ENCODE assay signal across 22 mouse cellular contexts in genomic region chr7:104581429-104581828, GRCm38 (mm10). TPM values are rescaled to one million over a fixed set of nuclear protein-coding genes. Genes with fewer than 3 reads are reported as not detected.
"Had no signal": no experiment of that assay in that cellular context is flagged by ENCODE, and none has a peak within 500 bp of the region (broad histone marks: within the 10 kb centered on the region; RNA-seq: fewer than 3 reads in every experiment).

No protein-coding gene starts in this region.

- H3K27me3 ChIP-seq: midbrain, embryonic 12.5 days; neural tube, embryonic 13.5 days; neural tube, embryonic 15.5 days had no signal

- H3K27ac ChIP-seq: midbrain, embryonic 10.5 days; midbrain, embryonic 12.5 days; neural tube, embryonic 13.5 days; neural tube, embryonic 15.5 days had no signal

- H3K4me3 ChIP-seq: midbrain, embryonic 10.5 days; midbrain, embryonic 12.5 days; myocyte; neural tube, embryonic 13.5 days; neural tube, embryonic 15.5 days had no signal

- DNase-seq: lung, adult 18-20 months; lung, embryonic 14.5 days; lung, postnatal 10 days; lung, postnatal 4 days; midbrain, embryonic 14.5 days; right cerebral cortex, postnatal 14 days; spleen, adult 18-20 months; thymus, adult 18-20 months; thymus, postnatal 14 days; thymus, postnatal 36 days had no signal

- ATAC-seq: midbrain, embryonic 16.5 days had no signal

- H3K4me1 ChIP-seq: midbrain, embryonic 10.5 days; midbrain, embryonic 12.5 days; neural tube, embryonic 13.5 days; neural tube, embryonic 15.5 days had no signal

- H3K4me2 ChIP-seq: lung, embryonic 14.5 days; midbrain, embryonic 12.5 days; neural tube, embryonic 13.5 days; neural tube, embryonic 15.5 days had no signal

- H3K9me3 ChIP-seq: midbrain, embryonic 10.5 days; midbrain, embryonic 12.5 days; neural tube, embryonic 13.5 days; neural tube, embryonic 15.5 days had no signal

- H3K36me3 ChIP-seq: midbrain, embryonic 10.5 days; midbrain, embryonic 12.5 days; neural tube, embryonic 13.5 days; neural tube, embryonic 15.5 days had no signal

- H3K9ac ChIP-seq: lung, embryonic 14.5 days; midbrain, embryonic 12.5 days; neural tube, embryonic 13.5 days; neural tube, embryonic 15.5 days had no signal

RNA-seq across cellular contexts. Expression of gene Olfr653, which starts 4.3 kb away (rescaled TPM):
- polyA plus RNA-seq: liver, embryonic 16.5 days; lung, embryonic 14.5 days; lung, embryonic 16.5 days; midbrain, embryonic 10.5 days; midbrain, embryonic 14.5 days; midbrain, embryonic 16.5 days; myocyte; neural tube, embryonic 11.5 days; neural tube, embryonic 13.5 days; neural tube, embryonic 15.5 days; stomach, embryonic 14.5 days; stomach, embryonic 16.5 days; thymus, postnatal 0 days had no signal

RNA-seq across cellular contexts. Expression of gene Olfr654, which starts 5.4 kb away (rescaled TPM):
- polyA plus RNA-seq: liver, embryonic 16.5 days; lung, embryonic 14.5 days; lung, embryonic 16.5 days; midbrain, embryonic 10.5 days; midbrain, embryonic 12.5 days; midbrain, embryonic 14.5 days; midbrain, embryonic 16.5 days; myocyte; neural tube, embryonic 11.5 days; neural tube, embryonic 13.5 days; neural tube, embryonic 15.5 days; stomach, embryonic 14.5 days; stomach, embryonic 16.5 days; thymus, postnatal 0 days had no signal

RNA-seq across cellular contexts. Expression of gene Olfr655, which starts 20.1 kb away (rescaled TPM):
- polyA plus RNA-seq: liver, embryonic 16.5 days; lung, embryonic 14.5 days; lung, embryonic 16.5 days; midbrain, embryonic 10.5 days; midbrain, embryonic 12.5 days; midbrain, embryonic 14.5 days; midbrain, embryonic 16.5 days; myocyte; neural tube, embryonic 11.5 days; neural tube, embryonic 13.5 days; neural tube, embryonic 15.5 days; stomach, embryonic 14.5 days; stomach, embryonic 16.5 days; thymus, postnatal 0 days had no signal

RNA-seq across cellular contexts. Expression of gene Olfr652, which starts 20.7 kb away (rescaled TPM):
- polyA plus RNA-seq: liver, embryonic 16.5 days; lung, embryonic 14.5 days; lung, embryonic 16.5 days; midbrain, embryonic 10.5 days; midbrain, embryonic 12.5 days; midbrain, embryonic 14.5 days; midbrain, embryonic 16.5 days; myocyte; neural tube, embryonic 11.5 days; neural tube, embryonic 13.5 days; neural tube, embryonic 15.5 days; stomach, embryonic 14.5 days; stomach, embryonic 16.5 days; thymus, postnatal 0 days had no signal

RNA-seq across cellular contexts. Expression of gene Olfr651, which starts 31.5 kb away (rescaled TPM):
- polyA plus RNA-seq: liver, embryonic 16.5 days; lung, embryonic 14.5 days; lung, embryonic 16.5 days; midbrain, embryonic 10.5 days; midbrain, embryonic 12.5 days; midbrain, embryonic 14.5 days; midbrain, embryonic 16.5 days; myocyte; neural tube, embryonic 11.5 days; neural tube, embryonic 13.5 days; neural tube, embryonic 15.5 days; stomach, embryonic 14.5 days; stomach, embryonic 16.5 days; thymus, postnatal 0 days had no signal
